Mouse (Mus musculus) CH12.LX (cell line): ENCODE data around the gene Pdzd2. TPM values are rescaled to one million over a fixed set of nuclear protein-coding genes. Genes with fewer than 3 reads are reported as not detected.

Experiments used
- DNase-seq: peaks from one replicate; pipeline ENCODE4 v3.0.0-alpha.2; 2013; ENCODE audit errors: extremely low read depth
- H3K27ac ChIP-seq: 2 replicates; pipeline ENCODE4 v1.5.1; 2012; ENCODE audit warnings: low read depth, mild to moderate bottlenecking, control low read depth, moderate library complexity; ENCODE audit not compliant: insufficient read depth
- H3K27me3 ChIP-seq: replicated peaks from 2 replicates; pipeline ENCODE3; 2012; ENCODE audit warnings: inconsistent platforms
- H3K36me3 ChIP-seq, 2 experiments: replicated peaks in 1 of 2; 2 replicates each; pipeline versions ENCODE3 to v1.6.1; 2012; ENCODE audit warnings: inconsistent platforms in 1 of 2, low read length in 1 of 2, mild to moderate bottlenecking in 1 of 2, mixed read lengths in 1 of 2, moderate library complexity in 1 of 2; ENCODE audit not compliant: control insufficient read depth in 1 of 2, insufficient read depth in 1 of 2
- H3K4me1 ChIP-seq, 2 experiments: 2 replicates each; pipeline ENCODE4 v1.6.1; 2012; ENCODE audit warnings: inconsistent platforms in 1 of 2, moderate library complexity in 1 of 2; ENCODE audit not compliant: insufficient read depth in 2 of 2, control insufficient read depth in 1 of 2
- H3K4me2 ChIP-seq: 2 replicates; pipeline ENCODE4 v1.6.1; 2012; ENCODE audit warnings: low read depth, mild to moderate bottlenecking, control low read depth; ENCODE audit not compliant: poor library complexity, insufficient read depth, severe bottlenecking
- H3K4me3 ChIP-seq, 3 experiments: fragments of 150-350 bp in 1 of 3; sonication (generic) in 1 of 3; replicated peaks in 1 of 3; 2 replicates each; pipeline versions ENCODE3 to v1.5.1; 2011 to 2012; ENCODE audit warnings: low read depth in 2 of 3, low read length in 2 of 3, mild to moderate bottlenecking in 2 of 3, moderate library complexity in 2 of 3, control low read depth in 1 of 3, improper control_type of control experiment in 1 of 3, inconsistent platforms in 1 of 3, mixed read lengths in 1 of 3; ENCODE audit not compliant: poor library complexity in 1 of 3
- H3K79me2 ChIP-seq: replicated peaks from 2 replicates; pipeline ENCODE4 v1.6.1; 2012; ENCODE audit warnings: mild to moderate bottlenecking, moderate library complexity; ENCODE audit not compliant: control insufficient read depth, poor library complexity, insufficient read depth, severe bottlenecking; ENCODE audit errors: extremely low read depth
- H3K9ac ChIP-seq: 2 replicates; pipeline ENCODE4 v1.6.1; 2012; ENCODE audit warnings: low read depth, mild to moderate bottlenecking, control low read depth, moderate library complexity; ENCODE audit not compliant: insufficient read depth
- H3K9me3 ChIP-seq: replicated peaks from 2 replicates; pipeline ENCODE3; 2012; ENCODE audit warnings: low read length, inconsistent platforms, mixed read lengths
- CHD1 ChIP-seq: IDR thresholded peaks from 2 replicates; pipeline ENCODE4 v1.6.1; 2012; ENCODE audit warnings: low read depth, low read length, improper control_type of control experiment, inconsistent platforms
- CTCF ChIP-seq, 2 experiments: IDR thresholded peaks in 1 of 2; conservative IDR thresholded peaks in 1 of 2; 2 replicates each; pipeline ENCODE4 v1.5.1; 2011 to 2012; ENCODE audit warnings: low read depth in 2 of 2, low read length in 2 of 2, improper control_type of control experiment in 1 of 2, inconsistent platforms in 1 of 2, mild to moderate bottlenecking in 1 of 2, moderate library complexity in 1 of 2
- E2F4 ChIP-seq: IDR thresholded peaks from 2 replicates; pipeline ENCODE4 v1.6.1; 2011; ENCODE audit warnings: low read depth, low read length, improper control_type of control experiment; ENCODE audit not compliant: insufficient replicate concordance
- EP300 ChIP-seq: IDR thresholded peaks from 2 replicates; pipeline ENCODE4 v1.6.1; 2011; ENCODE audit warnings: low read length, improper control_type of control experiment
- GABPA ChIP-seq: IDR thresholded peaks from 2 replicates; pipeline ENCODE4 v1.6.1; 2012; ENCODE audit warnings: low read depth, low read length, improper control_type of control experiment, inconsistent platforms; ENCODE audit not compliant: insufficient replicate concordance
- HCFC1 ChIP-seq: IDR thresholded peaks from 2 replicates; pipeline ENCODE4 v1.6.1; 2012; ENCODE audit warnings: low read depth, mild to moderate bottlenecking, inconsistent platforms, low read length, improper control_type of control experiment
- IRF4 ChIP-seq: IDR thresholded peaks from 2 replicates; pipeline ENCODE4 v1.6.1; 2014; ENCODE audit warnings: low read depth, mild to moderate bottlenecking, inconsistent platforms, low read length, improper control_type of control experiment
- KAT2A ChIP-seq: IDR thresholded peaks from 2 replicates; pipeline ENCODE4 v1.6.1; 2012; ENCODE audit warnings: low read length, improper control_type of control experiment, inconsistent platforms; ENCODE audit not compliant: insufficient replicate concordance
- MXI1 ChIP-seq: IDR thresholded peaks from 2 replicates; pipeline ENCODE4 v1.6.1; 2011; ENCODE audit warnings: mild to moderate bottlenecking, low read depth, low read length, improper control_type of control experiment
- NRF1 ChIP-seq: IDR thresholded peaks from 2 replicates; pipeline ENCODE4 v1.6.1; 2014; ENCODE audit warnings: low read depth, mild to moderate bottlenecking, inconsistent platforms, low read length, improper control_type of control experiment, moderate library complexity
- PAX5 ChIP-seq: IDR thresholded peaks from 2 replicates; pipeline ENCODE4 v1.6.1; 2012; ENCODE audit warnings: low read length, inconsistent platforms, mixed read lengths
- POLR2A ChIP-seq: IDR thresholded peaks from 2 replicates; pipeline ENCODE4 v1.6.1; 2011; ENCODE audit warnings: low read depth, mild to moderate bottlenecking, improper control_type of control experiment, low read length
- RCOR1 ChIP-seq: conservative IDR thresholded peaks from 2 replicates; pipeline ENCODE4 v1.6.1; 2012; ENCODE audit warnings: low read depth, mild to moderate bottlenecking, inconsistent platforms, low read length, improper control_type of control experiment
- SIN3A ChIP-seq: IDR thresholded peaks from 2 replicates; pipeline ENCODE4 v1.6.1; 2012; ENCODE audit warnings: low read length, improper control_type of control experiment, inconsistent platforms
- UBTF ChIP-seq: IDR thresholded peaks from 2 replicates; pipeline ENCODE4 v1.6.1; 2012; ENCODE audit warnings: low read depth, mild to moderate bottlenecking, inconsistent platforms, low read length, improper control_type of control experiment, moderate library complexity
- ZKSCAN1 ChIP-seq: IDR thresholded peaks from 2 replicates; pipeline ENCODE4 v1.6.1; 2012; ENCODE audit warnings: low read depth, inconsistent platforms, low read length, improper control_type of control experiment, borderline replicate concordance
- ZMIZ1 ChIP-seq: IDR thresholded peaks from 2 replicates; pipeline ENCODE4 v1.6.1; 2012; ENCODE audit warnings: low read depth, mild to moderate bottlenecking, inconsistent platforms, low read length, improper control_type of control experiment
- dilution Hi-C: fragments of 300-500 bp; cut with MboI; formaldehyde crosslinking; loops from 2 replicates; pipeline ENCODE4 v1.14.3; 2020; ENCODE audit warnings: low sequenced_read_pairs; ENCODE audit not compliant: extremely low pct_unique_long_range_greater_than_20kb, extremely low pct_ligation_motif_present
- in situ Hi-C: fragments of 300-500 bp; cut with MboI; formaldehyde crosslinking; loops from 3 replicates; pipeline ENCODE4 v1.14.3; 2019; ENCODE audit warnings: low sequenced_read_pairs, low pct_ligation_motif_present, low pct_unique_long_range_greater_than_20kb, mixed read lengths
- polyA plus RNA-seq: library from polyadenylated mRNA; unstranded; fragments of >175 nt; gene quantifications from 2 replicates; pipeline ENCODE4 v1.2.1, GENCODE M21; 2012; ENCODE audit warnings: low read depth; ENCODE audit not compliant: insufficient read length
- total RNA-seq, 2 experiments: library from RNA; depleted of rRNA; stranded (reverse); fragments of 300-350 nt in 1 of 2; fragments of >200 nt in 1 of 2; gene quantifications; 2 replicates each; pipeline ENCODE4 v1.2.3; 2012 to 2014

The Pdzd2 gene
- total and polyA plus RNA-seq, 3 experiments = 0.04 to 0.24 (median 0.17) TPM

- Histone ChIP-seq H3K79me2 (no peaks in the 10 kb centered on the region), H3K36me3 (no peaks in the 10 kb centered on the region), H3K4me3 (no peak overlapping the region), H3K9ac (no peak overlapping the region), H3K4me2 (no peak overlapping the region), H3K27ac (no peak overlapping the region), H3K9me3 (no peaks in the 10 kb centered on the region), H3K4me1 (peaks cover 8 to 9% of the 10 kb centered on the region in 2 experiments; a peak in 3 of 4 replicates), H3K27me3 (no peaks in the 10 kb centered on the region)
- no peak for TF ChIP-seq ZKSCAN1
- no peak for TF ChIP-seq IRF4
- TF ChIP-seq SIN3A = no peak
- no peak for TF ChIP-seq HCFC1
- in situ Hi-C loops = no loop called here
- dilution Hi-C loops = no loop called here
- DNase-seq = no peak
Observed at GRCm38 (mm10) chr15:12415536-12416200, 324.1 kb downstream of the Pdzd2 start.

- no peak overlapping the region for H3K27ac ChIP-seq
- no peaks in the 10 kb centered on the region for H3K9me3 ChIP-seq
- no peaks in the 10 kb centered on the region for H3K27me3 ChIP-seq
- no peak overlapping the region for H3K9ac ChIP-seq
- no peak for DNase-seq
- no peaks in the 10 kb centered on the region for H3K79me2 ChIP-seq
- dilution Hi-C loops (no loop called here), in situ Hi-C loops (no loop called here)
- peaks cover 6 to 7% of the 10 kb centered on the region in 2 experiments; a peak in 3 of 4 replicates for H3K4me1 ChIP-seq
- no peak for TF ChIP-seq MXI1
- TF ChIP-seq CTCF (conservative IDR thresholded peaks at IDR 0.05 in 1 of 2, IDR thresholded peaks at IDR 0.05 in 1 of 2; ENCODE audit: low read depth in 2 of 2, low read length in 2 of 2) = no peak
- no peak for TF ChIP-seq SIN3A
- TF ChIP-seq EP300 = no peak
- no peak for TF ChIP-seq ZMIZ1
- no peak for TF ChIP-seq UBTF
- TF ChIP-seq HCFC1 = no peak
- TF ChIP-seq PAX5 = no peak
- TF ChIP-seq E2F4 = no peak
- TF ChIP-seq CHD1 = no peak
- no peak for TF ChIP-seq NRF1
- TF ChIP-seq POLR2A = no peak
- TF ChIP-seq KAT2A = no peak
- no peak for TF ChIP-seq GABPA
- no peak for TF ChIP-seq RCOR1
- H3K4me3 ChIP-seq = no peak overlapping the region
- H3K4me2 ChIP-seq = no peak overlapping the region
- H3K36me3 ChIP-seq = no peaks in the 10 kb centered on the region
Observed at GRCm38 (mm10) chr15:12414696-12415095, 325.0 kb downstream of the Pdzd2 start.
